Mouse (Mus musculus) lung, postnatal 4 days (tissue): Measurements from ENCODE around the gene Kdm2b.

Experiments
- DNase-seq, 2 experiments: peaks; one replicate each; pipeline ENCODE4 v3.0.0; 2021

Kdm2b gene

DNA sequence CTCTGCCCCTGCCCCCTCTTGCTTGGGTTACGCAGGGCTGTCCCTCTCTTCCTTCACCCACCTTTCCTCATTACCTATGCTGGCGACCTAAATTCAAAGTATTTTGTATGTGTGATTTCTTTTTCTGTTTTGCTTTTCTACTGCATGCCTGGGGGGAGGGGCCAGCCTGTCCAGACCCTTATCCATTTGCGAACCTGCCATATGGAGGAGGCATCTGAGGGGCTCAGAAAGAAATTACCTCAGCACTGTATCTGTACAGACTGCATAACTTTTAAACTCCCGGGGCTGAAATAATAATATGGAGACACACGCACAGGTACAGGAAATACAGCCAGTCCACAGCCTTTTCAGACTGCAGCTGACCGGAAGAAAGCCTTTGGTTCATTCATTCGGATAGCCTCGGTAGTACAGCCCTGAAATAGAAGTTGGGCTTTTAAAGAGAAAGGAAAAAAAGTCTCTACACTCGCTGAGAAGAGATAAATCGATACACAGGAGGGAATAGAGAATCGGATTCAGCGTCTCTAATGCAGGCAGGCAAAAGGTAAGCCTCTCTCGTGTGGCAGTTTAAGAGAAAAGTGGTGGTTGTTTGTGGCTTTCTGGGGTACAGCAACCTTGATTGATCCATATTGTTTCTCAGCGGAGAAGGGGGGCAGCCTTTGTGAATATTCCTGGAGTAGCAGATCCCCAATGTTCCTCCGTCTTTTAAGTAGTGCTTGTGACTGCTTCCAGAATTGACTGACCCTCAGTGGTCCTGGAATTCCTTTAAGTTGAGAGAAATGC is at the start of gene Kdm2b:
Kdm2b (minus strand) TSS at position 273 of the 780 bp plus-strand sequence.
- no peak for DNase-seq

DNA sequence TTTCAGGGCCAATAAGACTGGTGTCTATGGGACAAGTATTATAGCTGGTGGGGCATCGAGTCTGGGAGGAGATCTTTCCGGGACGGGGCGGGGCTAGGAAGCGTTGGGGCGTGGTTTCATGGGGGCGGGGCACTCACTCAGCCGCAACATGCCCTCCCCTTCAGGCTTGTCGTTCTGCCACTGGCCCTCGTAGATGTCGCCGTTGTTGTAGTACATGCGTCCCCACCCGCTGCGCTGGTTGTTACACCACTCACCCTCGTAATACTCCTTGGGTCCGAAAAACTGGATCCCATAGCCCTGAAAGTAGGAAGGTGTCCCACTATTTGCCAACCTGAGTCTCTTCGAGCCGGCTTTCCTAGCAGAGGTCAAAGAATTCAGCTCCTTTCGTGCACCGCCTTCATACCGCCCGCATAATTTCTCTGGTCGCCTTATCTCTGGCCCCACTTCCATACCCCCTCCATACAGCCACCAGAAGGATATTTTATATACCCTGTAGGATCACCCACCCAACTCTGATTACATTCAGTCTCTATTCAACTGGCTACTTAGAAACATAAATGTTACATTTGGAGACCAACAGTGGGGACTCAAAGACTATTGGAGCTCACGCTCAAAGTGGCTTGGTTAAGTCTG is 49.6 kb upstream of the Kdm2b start:
- peak; percentile 89 to 92 for DNase-seq

DNA sequence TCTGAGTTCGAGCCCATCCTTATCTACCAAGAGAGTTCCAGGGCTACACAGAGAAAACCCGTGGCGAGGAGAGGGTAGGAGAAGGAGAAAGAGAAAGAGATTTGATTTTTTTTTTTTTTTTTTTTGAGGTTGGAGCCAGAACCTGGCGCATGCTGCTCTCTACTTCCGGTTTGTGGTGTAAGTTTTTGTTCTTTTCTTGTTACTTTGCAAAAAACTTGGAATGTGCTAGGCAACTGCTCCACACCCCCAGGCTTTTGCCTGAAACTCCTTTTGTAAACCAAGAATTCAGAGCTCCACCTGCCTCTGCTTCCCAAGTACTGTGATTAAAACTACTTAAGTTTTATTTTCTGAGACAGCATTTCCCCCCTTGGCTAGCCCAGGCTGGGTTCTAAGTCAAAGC is 48.5 kb upstream of the Kdm2b start:
- no peak for DNase-seq

DNA sequence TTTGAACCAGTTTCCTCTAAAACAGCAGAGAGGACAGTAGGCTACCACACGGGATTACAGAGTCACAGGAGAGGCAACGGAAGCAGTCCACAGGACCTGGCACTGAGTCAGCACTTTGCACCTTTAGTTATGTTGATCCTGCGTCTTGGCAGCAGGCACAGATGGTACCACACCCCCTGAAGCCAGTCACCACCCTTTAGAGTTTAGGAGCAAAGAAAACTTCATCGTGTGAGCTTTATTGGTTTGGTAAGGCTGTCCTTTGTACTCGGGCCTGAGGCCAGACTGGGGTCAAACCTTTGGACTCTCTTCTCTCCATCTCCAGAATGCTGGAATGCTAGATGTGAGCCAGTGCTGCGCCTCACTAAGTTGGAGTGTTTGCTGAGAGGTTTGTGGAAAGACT is 45.9 kb upstream of the Kdm2b start:
- DNase-seq, result peak in 1 of 2 experiments; percentile 56

DNA sequence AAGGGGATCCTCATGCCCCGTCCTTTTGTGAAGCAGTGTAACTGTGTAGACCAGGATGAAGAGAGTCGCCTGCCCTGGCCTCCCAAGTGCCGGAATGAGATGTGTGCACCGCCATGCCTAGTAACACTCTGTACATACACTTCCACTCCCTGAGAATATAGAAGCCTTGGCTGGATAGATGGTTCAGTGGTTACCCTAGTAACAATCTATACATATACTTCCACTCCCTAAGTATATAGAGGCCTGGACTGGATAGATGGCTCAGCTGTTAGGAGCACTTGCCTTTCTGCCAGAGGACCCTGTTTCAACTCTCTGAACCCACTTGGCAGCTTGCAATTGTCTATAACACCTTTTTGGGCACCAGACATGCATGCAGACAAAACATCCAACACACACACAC is 45.5 kb upstream of the Kdm2b start:
- no peak for DNase-seq

DNA sequence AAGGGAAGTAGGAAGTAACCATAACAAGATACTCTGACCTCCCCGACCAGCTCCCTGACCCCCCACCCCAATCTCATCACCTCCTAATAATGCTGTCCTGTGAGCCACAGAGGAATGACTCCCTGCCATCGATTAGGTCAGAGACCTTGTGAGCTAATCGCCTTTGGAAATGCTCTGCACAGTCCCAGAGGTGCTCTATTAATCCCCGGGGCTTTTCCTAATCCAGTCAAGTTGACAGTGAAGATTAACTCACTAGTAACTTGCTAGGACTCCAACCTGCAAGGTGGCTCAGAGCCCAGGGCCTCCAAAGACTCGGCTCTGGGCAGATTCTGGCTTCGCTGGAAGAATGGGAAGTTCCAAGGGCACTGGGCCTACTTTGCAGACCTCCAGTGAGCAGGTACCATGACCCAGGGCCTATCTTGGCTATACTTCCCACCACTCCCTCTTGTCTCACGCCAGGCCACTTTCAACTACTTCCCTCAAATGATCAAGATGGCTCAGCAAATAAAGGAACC is 44.1 kb upstream of the Kdm2b start:
- no peak for DNase-seq

DNA sequence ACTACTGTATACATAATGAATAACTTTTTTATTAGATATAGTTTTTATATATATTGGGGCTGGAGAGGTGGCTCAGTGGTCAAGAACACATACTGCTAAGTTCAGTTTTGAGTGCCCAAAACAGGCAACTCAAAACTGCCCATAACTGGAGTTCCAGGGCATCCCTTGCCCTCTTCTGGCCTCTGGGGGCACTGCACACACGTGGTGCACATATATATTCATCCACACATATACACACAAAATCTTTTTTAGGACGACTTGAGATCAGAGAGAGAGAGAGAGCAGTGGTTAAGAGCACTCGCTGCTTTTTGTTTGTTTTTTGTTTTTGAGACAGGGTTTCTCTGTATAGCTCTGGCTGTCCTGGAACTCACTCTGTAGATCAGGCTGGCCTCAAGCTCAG is 41.7 kb upstream of the Kdm2b start:
- DNase-seq, result no peak

DNA sequence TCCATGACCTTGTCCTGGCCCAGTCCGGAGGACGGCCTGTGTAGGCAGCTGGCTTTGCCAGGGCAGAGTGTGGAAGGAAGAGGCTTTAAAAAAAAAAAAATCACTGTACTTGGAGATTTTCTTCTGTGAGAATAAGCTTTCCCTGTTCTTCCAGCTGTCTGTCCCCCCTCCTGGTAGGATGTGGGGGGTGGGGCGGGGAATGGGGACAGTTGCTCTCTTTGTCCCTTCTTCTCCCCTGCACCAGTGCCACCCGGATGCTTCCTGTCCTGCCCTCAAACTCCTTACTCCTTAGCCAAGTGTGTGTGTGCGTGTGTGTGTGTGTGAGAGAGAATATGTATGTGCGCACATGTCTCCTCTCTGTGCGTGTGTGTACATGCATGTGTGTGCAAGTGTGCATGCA is 40.1 kb upstream of the Kdm2b start:
- no peak for DNase-seq

DNA sequence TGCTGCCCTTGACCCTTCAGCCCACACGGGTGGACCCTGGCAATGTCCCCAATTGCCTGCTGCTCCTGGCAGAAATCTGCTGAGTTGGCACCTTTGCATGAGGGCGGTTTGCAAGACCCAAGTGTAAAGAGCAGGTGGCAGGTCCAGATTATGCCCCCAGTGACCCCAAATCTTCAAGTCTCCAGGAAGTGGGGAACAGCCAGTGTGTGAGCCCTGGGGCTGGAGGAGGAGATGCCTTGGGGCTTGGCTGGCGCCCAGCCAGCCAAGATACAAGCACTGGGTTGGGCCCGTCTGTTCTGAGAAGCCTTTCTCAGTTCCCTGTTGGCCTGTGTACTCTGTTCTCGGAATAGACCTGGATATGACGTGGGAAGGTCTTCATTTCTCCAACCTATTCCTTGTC is 37.8 kb upstream of the Kdm2b start:
- no peak for DNase-seq

DNA sequence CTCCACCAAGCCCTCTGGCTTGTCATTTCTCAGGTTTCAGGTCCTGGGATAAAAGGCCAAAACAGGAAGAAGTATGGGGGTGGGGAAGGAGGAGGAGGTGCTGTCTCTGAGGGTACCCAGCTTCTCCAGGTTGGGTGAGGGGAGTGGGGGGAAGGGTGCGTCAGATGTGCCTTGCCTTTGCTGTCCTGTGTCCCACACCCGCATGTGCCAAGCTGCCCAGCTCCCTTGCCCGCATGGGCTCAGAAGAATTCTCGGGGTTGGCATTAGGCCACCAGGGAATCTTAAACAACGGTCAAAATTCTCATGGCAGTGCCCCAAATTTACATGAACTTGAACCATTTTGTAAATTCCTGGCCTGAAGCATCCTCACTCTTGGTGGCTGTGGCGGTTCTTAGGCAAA is 36.8 kb upstream of the Kdm2b start:
- no peak for DNase-seq

DNA sequence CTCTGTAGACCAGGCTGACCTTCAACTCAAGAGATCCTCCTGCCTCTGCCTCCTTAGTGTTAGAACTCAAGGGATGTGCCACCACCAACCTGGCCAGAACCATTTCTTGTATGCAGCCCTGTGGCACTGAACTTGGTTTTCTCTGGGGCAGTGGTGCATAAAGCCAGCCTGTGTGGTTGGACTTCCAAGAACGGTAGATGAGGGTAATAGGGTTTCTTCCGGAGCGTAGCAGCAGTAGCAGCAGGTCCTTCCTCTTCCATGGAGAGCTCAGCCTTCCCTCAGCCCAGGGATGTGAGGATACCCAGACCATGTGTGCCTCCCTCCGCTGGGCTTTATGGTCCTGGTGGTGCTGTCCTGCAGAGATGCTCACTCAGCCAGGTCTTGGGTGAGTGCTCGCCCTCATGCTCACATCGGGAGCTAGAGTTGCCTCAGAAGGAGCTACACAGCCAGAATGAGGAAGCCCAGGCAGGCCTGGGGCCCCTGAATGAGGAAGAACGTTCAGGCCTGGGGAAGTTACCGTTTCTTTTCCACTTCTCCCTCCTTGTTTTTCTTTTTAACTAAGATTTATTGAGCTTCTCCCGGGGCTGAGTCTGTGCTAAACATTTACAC is 35.4 kb upstream of the Kdm2b start:
- DNase-seq, result peak; percentile 56 to 61

DNA sequence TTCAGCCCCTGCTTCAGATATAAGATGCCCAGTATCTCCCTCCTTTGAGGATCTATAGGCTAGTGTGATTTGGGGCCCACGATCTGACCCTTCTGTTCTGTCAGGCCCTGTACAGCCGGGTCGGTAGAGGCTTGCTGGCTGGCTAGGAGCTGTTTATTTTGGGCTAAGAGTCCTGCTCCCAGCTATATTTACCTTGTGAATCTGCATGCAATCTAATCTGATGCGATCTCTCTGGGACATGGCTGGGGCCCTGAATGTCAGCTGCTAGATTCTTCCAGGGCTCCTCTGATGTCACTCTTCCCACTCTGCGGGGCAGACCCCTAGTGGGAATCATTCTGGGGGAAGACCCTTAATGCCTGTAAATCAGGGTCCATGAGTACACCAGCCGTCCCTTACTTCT is 34.7 kb upstream of the Kdm2b start:
- DNase-seq, result no peak

DNA sequence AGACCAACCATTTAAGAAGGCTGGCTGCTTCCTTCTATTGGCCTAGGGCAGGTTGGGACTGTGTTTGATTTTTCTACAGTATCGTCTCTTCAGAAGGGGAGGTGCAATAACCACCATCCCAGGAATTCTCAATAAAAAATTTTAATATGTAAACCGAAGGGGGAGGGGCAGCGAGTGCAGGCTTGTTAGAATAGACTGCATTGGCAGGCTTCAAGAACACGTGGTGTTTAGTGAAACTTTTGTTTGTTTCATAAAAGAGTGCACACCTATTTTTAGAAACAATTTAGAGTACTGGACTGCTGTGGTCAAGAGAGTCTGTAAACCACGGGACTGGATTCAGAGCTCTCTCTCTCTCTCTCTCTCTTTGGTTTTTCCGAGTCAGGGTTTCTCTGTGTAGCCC is 33.4 kb upstream of the Kdm2b start:
- DNase-seq, result peak in 1 of 2 experiments; percentile 29

DNA sequence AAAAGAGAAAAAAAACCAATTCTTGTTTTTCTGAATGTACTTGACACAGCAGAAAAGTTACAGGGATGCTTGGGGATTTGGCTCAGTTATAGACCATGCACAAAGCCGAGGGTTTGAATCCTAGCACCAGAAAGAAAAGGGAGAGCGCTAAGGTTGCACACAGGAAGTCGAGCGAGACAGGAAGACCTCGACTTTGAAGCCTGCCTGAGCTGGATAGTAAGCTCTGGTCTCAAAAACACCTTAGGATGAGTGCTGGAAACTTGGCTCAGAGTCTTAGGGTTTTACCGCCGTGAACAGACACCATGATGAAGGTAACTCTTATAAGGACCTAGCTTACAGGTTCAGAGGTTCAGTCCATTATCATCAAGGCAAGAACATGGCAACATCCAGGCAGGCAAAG is 31.8 kb upstream of the Kdm2b start:
- no peak for DNase-seq

DNA sequence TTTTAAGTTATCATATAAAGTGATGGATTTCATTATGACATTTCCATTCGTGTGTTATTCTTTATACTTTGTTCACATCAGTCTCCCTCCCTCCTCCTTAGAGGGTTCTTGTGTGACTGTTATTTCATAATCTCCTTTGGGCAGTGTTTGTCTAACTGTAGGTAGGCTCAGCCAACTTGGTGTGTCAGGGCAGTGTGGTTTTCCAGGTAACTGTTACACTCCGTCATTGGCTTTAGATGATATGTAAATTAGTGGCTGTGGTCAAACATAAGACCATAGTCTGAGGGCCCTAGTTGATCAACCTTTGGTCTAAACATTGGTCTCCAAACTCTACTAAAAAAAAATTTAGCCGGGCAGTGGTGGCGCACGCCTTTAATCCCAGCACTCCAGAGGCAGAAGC is 30.8 kb upstream of the Kdm2b start:
- no peak for DNase-seq

DNA sequence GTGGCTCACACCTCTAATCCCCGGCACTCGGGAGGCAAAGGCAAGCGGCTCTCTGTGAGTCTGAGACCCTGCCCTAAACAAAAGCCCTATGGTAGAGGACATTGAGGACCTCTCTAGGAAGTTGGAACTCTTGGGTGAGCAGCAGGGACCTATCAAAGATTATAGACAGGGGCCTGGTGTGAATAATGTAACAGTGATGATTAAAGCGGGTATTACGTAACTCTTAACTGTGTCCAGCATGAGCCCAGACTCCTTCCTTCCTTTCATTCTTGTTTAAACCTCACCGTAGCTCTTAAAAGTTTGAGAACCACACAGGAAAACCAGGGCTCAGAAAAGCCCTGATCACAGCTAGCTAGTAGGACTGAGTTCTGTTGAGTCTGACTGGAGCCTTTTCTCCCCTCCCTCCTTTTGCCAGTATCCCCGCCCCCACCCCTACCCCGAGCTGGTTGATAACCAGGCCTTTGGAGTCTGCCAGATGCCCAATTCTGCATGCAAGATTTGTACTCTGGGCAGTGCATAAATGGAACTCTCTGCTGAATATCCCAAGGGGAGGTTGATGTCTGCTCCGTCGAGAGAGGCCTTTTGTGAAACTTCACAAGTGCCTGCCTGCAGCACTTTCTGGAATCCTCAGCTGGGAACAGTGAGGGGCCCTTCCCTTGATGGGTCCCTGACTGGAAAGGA is 29.9 kb upstream of the Kdm2b start:
- DNase-seq, result no peak

DNA sequence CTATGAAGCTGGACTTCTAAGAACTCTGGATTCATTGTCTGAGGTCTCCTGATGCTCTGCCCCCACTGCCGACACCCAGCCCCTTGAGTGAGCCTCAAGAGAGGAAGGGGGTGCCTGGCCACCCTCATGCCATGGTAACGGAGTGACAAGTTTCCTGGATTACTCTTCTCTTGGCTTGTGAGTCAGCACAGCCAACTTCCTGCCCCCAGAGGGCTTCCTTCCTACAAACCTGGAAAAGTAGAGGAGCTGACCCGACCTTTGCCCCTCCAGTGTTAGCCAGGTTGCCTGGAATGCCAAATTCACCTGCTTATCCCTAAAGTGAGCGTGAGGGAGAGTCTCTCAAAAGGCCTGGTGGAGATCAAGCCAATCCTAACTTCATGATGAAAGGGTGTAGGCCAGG is 27.9 kb upstream of the Kdm2b start:
- DNase-seq, result peak; percentile 42 to 50

DNA sequence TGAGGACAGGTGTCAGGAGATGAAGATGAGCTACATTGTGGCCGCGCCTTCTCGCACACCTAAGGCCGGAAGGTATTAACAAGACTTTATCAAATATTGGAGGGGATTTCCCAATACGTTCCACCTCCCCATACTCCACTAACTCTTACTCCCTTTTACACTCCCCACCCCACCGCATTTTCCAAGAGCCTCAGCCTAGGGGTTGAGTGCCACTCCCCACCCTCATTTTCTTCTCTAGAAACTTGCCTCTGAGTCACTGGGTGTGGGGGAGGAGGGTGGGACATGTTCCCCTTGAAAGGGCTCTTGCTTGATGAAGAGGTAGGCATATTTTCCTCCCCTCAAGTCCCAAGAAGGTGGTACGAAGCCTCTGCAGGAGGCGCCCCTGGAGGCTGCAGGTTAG is 26.3 kb upstream of the Kdm2b start:
- peak; percentile 39 to 49 for DNase-seq

DNA sequence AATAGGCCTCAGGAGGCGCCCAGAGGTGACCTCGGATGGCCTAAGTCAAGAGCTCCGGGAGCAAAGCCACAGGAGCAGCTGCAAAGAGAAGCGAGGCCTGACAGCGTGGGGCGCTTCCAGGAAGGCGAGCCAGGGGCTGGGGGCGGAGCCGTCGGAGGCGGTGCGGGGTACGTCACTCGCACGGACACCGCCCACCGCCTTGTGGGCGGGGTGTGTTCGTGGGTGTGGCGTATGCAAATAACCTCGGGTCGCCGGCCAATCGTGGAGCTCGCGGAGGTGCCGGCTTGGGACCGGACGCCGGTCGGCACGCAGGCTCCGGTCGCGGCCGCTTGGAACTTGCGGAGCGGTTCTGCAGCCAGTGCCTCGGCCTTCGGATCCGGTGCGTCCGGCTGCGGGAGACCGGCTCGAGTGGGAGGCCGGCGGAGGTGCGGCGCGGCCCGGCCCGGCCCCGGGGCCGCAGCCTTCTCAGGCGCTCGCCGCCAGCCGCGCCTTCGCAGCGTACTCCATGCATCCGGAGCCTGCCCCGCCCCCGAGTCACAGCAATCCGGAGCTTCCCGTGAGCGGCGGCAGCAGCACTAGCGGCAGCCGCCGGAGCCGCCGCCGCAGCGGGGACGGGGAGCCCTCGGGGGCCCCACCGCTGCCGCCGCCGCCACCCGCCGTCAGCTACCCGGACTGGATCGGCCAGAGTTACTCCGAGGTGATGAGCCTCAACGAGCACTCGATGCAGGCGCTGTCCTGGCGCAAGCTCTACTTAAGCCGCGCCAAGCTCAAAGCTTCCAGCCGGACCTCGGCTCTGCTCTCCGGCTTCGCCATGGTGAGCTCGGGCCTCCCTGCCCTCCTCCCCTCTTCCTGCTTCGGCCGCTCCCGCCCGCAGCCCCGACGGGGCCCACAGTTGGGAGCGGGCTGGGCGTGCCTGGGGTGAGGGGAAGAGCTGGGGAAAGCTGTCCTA is 25.4 kb upstream of the Kdm2b start, which contains the start of gene Orai1:
Orai1 (plus strand) TSS at position 322 of the 949 bp plus-strand sequence.
- DNase-seq, result peak; percentile 99

DNA sequence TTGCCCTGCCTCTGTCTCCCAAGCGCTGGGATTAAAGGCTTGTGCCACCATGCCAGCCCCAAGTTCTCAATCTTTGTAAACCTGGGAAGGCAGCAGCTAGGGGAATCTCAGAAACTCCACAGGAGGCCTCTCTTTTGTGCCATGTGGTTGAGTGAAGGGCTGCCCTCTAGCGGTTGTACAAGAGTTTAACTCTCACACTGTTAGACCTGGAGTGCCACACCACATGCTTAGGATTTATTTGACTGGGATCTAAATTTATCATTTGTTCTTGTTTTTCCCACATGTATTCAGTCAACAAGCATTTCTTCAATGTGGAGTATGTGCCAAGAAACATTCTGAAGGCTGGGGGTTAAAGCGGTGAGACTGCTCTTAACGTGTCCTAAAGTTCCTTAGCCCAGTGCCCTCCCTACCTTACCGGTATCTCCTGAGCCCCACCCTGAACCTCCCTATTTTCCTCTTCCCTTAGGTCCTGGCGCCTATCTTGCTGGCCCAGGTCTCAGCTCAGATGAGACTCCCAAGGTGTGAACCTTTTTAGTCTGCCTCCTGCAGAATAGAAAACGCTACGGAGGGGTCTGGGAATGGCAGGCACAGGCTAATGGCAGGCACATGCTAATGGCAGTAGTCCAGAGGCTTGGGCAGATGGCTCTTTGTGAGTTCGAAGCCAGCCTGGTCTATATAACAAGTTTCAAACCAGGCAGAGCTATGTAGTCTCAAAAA is 24.1 kb upstream of the Kdm2b start:
- DNase-seq, result peak; percentile 53 to 76

DNA sequence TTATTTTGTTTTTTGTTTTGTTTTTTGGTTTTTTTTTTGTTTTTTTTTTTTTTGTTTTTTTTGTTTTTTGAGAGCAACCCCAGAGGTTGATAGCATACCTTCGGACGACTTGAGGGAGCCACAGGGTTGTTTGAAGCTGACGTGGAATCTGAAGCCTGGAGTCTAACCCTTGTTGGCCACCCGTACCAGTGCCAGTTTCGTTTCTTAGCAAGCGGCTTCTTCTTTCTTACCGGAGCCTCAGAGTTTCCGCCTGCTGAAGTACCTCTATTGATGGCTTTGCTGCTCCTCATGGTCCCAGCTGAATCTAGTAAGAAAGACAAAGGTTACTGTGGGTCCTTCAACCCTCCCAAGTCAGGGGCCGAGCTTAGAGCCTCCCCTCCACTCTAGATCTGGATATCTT is 22.1 kb upstream of the Kdm2b start:
- DNase-seq, result no peak
